Mouse (Mus musculus): ENCODE data around the gene Fkbp6.
"Not testable (repeated sequence)": the region's sequence is repeated elsewhere in the genome, so short reads cannot be mapped to it uniquely, and the experiment has no call there.

Fkbp6 gene

DNA sequence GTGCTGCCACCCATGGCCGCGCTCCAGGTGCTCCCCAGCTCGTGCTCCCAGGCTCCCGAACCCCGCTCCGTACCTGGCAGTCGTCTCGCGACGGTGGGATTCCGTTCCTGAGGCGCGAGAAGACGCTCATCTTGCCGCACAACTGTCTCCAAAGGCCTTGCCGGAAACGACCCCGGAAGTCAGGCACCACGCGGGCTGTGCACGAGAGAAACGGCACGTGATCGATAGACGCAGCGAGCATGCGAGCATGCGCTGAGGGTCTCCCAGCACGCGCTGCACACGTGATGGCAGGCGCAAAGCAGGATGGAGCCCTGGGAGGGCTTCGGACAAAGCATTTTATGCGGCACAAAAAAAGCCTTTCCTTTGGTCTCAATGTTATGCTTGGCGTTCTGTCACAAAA lies at the start of gene Fkbp6:
Gene Fkbp6, minus strand, starts transcription at position 183 of the 400 bp plus-strand sequence.
- DNase-seq, result peak in 1 of 2 experiments; percentile 28

DNA sequence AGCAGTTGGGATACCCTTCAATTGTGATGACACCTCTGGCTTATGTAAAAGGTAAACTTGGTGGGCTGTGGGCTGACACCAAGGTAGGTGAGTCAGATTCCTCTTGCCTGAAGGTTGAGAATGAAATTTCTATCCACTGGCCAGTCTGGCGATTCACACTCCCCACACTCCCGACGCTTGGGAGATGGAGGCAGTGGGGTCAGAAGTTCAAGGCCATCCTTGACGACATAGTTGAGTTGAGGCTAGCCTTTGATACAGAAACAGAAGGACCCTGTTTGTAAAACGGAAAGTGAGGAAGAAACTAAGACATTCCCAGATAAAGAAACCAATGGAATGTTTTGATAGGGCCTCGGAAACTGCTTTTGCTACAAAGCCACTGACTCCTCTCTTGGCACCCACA lies 49.5 kb upstream of the Fkbp6 start:
- DNase-seq, result no peak

DNA sequence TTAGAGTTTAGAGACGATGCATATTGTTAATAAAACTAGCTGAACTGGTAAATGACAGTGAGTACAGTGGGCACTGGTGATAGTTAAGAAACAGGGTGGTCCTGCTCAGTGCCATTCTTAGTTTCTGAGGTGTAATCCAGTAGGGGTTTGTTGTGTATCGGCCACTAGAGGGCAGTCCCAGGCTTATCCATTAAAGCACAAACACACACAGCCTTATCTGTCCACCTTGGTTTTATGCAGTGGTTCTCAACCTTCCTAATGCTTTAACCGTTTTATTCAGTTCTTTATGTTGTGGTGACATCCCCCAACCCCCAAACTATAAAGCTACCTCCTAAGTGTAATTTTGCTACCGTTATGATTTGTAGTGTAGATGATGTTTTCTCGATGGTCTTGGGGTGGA lies 46.0 kb upstream of the Fkbp6 start:
- DNase-seq, result peak in 1 of 2 experiments; percentile 68

GRCm38 (mm10) chr5:135394004-135394823 lies 44.4 kb upstream of the Fkbp6 start, which contains the start of gene Pom121:
Gene Pom121, minus strand, starts transcription at chr5:135394546.
- DNase-seq, result peak; percentile 88 to 92

DNA sequence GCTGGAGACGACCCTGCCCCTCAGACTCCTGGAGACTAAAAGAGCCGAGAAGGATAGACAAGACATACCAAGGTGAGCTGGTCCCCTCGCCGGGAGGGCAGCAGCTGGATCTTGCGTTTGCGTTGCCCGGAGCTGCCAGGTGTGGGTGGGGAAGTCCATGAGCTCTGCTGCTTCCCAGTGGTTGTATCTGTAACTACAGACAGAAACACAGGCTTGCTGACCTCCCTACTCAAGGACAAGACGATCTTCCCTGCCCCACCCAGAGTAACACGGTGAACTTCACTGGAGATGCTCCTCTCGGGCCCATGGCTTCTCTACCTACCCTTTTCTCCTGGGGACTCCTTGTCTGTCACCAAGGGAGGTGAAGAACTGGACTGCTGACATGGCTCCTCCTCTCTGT lies 33.9 kb upstream of the Fkbp6 start:
- no peak for DNase-seq

DNA sequence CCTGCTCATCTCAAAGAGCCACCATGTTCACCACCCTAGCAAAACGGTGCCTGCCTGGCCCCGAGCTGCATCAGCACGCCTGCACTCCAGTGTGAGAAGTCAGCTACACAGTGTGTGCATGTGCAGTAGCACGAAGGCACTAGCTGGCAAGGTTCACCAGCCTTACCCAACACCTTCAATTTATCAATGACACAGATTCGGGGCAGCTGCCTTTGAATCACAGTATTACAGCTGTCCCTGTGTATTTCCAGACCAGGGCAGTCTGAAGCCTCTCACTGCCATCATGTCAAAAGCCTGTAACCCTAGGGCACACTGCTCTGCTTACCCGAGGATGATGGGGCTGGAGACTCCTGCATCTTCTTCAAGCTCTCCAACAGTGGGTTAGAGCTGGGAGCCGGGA lies 32.9 kb upstream of the Fkbp6 start:
- DNase-seq, result no peak

- no peak for DNase-seq
These were observed 31.6 kb upstream of the Fkbp6 start for GRCm38 (mm10) chr5:135381356-135381925.

DNA sequence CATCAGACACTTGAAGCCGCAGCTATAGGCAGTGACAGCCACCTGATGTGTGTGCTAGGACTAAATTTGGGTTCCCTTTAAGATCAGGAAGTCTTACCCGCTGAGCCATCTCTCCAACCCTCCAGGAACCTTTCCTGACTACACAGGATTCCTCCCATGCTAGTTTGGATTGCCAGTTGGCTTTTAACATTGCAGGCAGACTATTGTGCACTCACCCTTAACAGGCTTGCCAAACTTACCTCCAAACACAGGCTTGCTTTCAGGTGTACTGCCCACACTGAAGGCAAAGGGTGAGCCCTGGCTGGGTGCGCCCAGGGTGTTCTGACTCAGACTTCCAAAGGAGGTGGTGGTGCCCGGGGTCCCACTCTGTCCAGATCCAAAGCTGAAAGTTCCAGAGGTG lies 30.8 kb upstream of the Fkbp6 start:
- no peak for DNase-seq

- DNase-seq, result no peak
These were observed 26.5 kb upstream of the Fkbp6 start for GRCm38 (mm10) chr5:135376341-135376740.

GRCm38 (mm10) chr5:135375167-135375566 lies 25.3 kb upstream of the Fkbp6 start:
- DNase-seq, result peak; percentile 64 to 68

DNA sequence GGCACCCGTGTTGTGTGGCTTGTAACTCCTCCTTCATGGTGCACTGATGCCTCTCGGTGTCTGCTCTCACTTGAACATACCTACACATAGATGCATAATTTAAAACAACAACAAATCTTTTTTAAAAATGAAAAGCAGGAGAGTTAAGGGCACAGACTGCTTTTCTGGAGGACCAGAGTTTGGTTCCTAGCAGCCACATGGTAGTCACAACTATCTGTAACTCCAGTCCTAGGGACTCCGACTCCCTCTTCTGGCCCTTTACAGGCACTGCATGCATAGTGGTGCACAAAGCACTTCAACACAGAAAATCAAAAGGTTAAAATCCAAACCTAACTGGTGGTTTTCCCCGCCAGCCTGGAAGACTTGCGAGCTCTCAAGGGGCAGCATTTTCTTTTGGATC lies 23.8 kb upstream of the Fkbp6 start:
- DNase-seq, result no peak

DNA sequence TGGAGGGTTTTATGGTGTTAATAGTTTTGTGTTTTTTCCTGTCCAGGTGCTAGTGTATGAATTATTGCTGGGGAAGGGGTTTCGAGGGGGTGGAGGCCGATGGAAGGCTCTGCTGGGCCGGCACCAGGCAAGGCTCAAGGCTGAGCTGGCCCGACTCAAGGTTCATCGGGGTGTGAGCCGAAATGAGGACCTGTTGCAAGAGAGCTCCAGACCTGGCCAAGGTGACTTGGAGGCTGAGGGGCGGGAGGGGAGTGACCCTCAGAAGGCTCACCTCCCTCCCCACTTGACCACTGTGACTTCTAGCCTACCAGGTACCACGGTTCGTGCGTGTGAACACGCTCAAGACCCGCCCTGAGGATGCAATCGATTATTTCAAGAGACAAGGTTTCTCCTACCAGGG lies 21.4 kb upstream of the Fkbp6 start:
- DNase-seq, result no peak

DNA sequence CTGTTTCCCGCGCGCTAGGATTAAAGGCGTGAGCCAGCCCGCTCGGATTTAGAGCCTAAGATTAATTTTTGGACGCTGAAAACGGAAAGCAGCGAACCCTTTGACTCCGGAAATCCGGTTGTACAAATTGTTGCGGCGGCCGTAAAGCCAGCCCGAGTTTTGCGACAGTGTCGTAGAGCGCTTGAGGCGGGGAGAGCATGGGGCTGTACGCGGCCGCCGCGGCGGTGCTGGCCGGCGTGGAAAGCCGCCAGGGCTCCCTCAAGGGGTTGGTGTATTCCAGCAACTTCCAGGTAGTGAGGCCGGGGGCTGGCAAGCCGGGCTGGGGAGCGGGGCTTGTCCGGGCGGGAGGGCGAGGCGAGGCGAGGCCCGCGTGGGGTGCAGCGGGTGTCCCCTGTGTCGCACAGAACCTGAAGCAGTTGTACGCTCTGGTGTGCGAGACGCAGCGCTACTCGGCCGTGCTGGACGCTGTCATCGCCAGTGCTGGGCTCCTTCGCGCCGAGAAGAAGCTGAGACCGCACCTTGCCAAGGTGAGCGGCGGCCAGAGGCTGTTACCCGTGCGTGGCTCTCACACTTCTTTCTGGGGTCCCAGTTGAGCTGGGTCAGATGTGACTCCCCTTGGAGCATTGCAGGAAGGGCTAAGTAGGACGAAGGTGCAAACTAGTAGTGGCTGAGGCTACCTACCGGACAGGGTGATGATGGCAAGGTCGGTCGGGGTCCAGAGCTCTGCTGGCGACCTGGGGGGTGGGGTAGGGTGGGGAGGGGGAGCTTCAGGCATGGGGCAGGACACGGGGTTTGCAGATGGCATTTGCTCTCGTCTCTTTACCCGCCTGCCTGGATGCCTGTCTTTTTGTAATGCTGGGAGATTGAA lies 20.2 kb upstream of the Fkbp6 start, which contains the start of gene Nsun5:
Gene Nsun5, plus strand, starts transcription at position 167 of the 868 bp plus-strand sequence.
- peak; percentile 97 to 98 for DNase-seq

DNA sequence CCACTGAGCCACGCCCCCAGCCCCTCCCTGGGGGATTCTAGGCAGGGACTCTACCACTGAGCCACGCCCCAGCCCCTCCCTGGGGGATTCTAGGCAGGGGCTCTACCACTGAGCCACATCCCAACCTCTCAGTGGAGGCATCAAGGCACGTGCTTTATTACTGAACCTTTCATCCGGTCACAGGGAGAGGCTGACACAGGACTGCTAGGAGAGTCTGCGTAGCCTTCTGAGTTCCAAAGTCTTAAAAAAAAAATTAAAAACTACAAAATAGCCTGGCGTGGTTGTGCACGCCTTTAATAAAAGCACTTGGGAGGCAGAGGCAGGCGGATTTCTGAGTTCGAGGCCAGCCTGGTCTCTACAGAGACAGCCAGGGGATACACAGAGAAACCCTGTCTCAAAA lies 19.4 kb upstream of the Fkbp6 start:
- DNase-seq, result not testable (repeated sequence)

- no peak for DNase-seq
These were observed 18.5 kb upstream of the Fkbp6 start for GRCm38 (mm10) chr5:135368312-135368711.

DNA sequence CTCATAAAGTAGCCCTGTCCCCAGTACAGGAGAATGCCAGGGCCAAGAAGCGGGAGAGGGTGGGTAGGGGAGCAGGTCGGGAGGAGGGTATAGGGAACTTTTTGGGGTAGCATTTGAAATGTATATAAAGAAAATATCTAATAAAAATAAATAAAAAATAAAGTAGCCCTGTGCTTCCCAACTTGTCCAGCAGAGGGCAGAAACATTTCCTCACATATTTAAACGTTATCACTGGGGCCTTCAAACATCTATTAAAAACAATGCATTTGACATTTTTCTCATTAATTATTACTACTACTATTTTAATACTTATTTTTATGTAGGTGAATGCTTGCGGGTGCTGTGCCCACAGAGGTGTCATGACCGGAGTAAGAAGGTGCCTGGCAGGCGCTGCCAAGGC lies 18.0 kb upstream of the Fkbp6 start:
- DNase-seq, result peak; percentile 28 to 40

GRCm38 (mm10) chr5:135363540-135363939 lies 13.7 kb upstream of the Fkbp6 start:
- DNase-seq, result peak in 1 of 2 experiments; percentile 35

- DNase-seq, result no peak
These were observed 12.7 kb upstream of the Fkbp6 start for GRCm38 (mm10) chr5:135362572-135362971.

- DNase-seq, result no peak
These were observed 9.9 kb upstream of the Fkbp6 start for GRCm38 (mm10) chr5:135359772-135360171.

- DNase-seq, result peak; percentile 51 to 75
These were observed 7.7 kb upstream of the Fkbp6 start for GRCm38 (mm10) chr5:135357556-135357955.

DNA sequence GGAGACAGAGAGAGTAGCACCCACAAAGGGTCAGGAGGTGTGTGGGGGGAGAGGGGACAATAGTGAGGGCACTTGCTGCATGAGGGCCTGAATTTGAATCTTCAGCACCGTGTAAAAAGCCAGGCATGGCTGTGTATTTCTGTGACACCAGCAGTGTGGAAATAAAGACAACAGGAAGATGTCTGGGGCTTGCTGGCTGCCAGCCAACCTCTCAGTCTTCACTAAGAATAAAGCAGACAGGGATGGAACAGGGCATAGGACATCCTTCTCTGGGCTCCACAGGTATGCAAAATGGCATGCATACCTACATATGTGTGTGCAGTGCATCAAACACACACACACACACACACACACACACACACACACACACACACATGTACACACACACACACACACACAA lies 6.2 kb upstream of the Fkbp6 start:
- peak in 1 of 2 experiments; percentile 25 for DNase-seq

GRCm38 (mm10) chr5:135353564-135353963 lies 3.7 kb upstream of the Fkbp6 start:
- peak in 1 of 2 experiments; percentile 24 for DNase-seq

DNA sequence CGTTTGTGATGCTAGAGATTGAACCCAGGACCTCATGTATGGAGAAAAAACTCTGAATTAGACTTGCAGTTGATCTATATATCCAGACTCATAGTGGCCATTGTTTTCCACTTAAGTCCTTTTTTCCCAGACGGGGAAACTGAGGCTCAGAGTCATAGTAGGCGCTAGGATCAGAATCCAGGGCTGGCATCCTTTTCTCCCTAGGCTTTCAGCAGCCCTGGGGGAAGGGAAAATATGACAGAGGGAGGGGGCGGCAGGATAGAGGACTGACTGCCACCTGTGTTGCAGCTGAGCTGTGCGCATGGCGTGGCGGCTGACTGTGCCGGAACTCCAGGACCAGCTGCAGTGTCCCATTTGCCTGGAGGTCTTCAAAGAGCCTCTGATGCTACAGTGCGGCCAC lies 3.2 kb upstream of the Fkbp6 start, which contains the start of gene Trim50:
Gene Trim50, plus strand, starts transcription at position 301 of the 400 bp plus-strand sequence.
- DNase-seq, result no peak
